Mouse (Mus musculus) lung, postnatal 10 days (tissue): Measurements from ENCODE around the gene Lhx6.
"Not testable (repeated sequence)": the region's sequence is repeated elsewhere in the genome, so short reads cannot be mapped to it uniquely, and the experiment has no call there.

ENCODE experiments used
- DNase-seq: peaks from one replicate; pipeline ENCODE4 v3.0.0; 2021

The Lhx6 gene

DNA sequence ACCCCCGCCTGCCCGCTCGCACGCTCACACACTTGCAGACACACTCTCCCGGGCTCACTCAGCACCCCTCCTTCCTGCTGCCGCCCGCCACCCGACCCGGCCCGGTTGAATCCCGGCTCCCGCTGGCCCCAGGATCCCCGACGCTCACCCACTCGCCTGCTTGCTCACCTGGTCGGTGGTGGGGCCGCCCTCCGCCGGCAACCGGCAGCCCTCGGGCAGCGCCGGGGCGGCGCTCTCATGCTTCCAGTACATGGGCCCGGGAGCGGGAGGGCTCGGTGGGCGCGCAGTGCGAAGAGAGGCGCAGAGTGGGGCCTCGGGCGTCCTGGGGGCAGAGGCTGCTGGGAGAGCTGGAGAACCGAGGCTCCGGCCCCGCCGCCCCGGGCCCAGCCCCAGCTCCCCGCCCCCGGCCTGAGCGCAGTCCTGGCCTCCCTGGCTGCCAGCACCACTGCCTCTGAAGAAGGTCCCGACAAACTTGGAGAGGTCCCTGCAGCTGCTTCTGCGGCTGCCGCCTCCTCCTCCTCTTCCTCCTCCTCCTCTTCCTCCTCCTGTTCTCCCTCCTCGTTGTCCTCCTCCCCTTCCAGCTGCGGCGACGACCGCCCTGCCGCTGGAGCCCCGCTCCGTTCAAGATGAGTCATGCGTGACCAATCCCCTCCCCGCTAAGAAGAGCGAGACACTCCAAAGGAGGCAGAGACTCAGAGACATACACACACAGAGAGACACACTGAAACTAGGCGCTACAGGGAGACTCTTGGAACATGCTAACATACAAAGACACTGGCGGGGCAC, at the start of gene Lhx6:
Gene Lhx6, minus strand, starts transcription at position 453 of the 786 bp plus-strand sequence.
- DNase-seq = peak; percentile 40

DNA sequence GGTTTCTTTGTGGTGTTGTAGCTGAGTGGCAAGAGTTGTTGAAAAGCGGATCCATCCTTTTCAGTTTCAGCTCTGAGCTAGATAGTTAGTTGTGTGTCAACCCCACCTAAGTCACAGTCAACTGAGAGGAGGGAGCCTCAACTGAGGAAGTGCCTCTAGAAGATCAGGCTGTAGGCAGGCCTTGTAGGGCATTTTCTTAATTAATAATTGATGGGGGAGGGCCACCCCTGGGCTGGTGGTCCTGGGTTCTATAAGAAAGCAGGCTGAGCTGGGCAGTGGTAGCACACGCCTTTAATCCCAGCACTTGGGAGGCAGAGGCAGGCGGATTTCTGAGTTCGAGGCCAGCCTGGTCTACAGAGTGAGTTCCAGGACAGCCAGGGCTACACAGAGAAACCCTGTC, 47.2 kb upstream of the Lhx6 start:
- DNase-seq = not testable (repeated sequence)

GRCm38 (mm10) chr2:36148876-36149365, 43.7 kb upstream of the Lhx6 start:
- no peak for DNase-seq

DNA sequence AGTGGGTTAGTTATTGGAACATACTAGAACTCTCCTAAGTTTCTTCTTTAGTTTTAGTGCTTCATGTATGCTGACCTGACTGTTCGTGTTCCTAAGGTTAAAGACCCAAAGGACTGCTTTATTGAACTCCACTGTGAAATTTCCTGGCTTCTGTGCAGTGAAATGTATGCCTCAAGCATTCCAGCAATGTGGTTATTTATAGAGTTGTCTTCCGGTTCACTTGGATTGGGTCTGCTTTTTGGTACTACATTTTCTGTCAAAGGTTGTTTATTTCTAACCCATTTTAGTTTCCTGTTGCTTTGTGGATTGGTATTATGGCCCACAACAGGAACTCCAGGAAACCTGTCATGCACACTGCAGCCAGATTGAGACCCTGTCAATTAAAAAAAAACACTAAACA, 33.9 kb upstream of the Lhx6 start:
- no peak for DNase-seq

DNA sequence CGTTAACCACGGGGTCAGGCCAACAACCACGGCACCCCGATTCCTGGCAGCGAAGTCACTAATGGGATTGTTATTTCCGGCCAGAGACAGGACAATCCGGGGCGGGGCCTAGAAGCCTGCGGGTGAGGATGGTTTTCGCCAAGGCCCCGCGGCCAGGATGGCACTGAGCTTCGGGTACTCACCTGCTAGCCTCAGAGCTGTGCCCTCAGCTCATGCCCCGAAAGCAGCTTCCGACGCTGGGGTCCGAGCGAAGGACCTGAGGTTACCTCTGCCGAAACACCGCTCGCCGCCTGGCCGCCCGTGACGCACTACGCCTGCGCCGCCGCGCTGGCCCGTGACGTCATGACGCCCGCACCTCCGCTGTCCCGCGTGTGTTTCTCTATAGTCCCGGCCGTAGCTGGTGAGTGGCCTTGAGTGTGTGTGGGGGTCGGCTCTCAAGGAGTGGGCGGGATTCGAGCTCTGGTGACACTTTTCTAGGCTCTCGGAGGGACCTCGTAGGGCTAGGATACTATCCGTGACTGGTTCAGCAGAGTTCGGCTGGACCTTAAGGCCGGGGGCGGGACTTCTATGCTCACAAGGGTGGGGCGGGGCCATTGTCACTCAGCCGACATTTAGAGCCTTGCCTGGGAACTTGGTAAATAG, 31.2 kb upstream of the Lhx6 start, which contains the start of the genes Mrrf and Rbm18:
Gene Mrrf, plus strand, starts transcription at position 90 of the 642 bp plus-strand sequence.
Gene Rbm18, minus strand, starts transcription at position 474 of the 642 bp plus-strand sequence.
- peak; percentile 94 for DNase-seq

- no peak for DNase-seq
Observed at GRCm38 (mm10) chr2:36135887-36136286, 30.7 kb upstream of the Lhx6 start.

GRCm38 (mm10) chr2:36129051-36129450, 23.8 kb upstream of the Lhx6 start:
- DNase-seq = no peak

DNA sequence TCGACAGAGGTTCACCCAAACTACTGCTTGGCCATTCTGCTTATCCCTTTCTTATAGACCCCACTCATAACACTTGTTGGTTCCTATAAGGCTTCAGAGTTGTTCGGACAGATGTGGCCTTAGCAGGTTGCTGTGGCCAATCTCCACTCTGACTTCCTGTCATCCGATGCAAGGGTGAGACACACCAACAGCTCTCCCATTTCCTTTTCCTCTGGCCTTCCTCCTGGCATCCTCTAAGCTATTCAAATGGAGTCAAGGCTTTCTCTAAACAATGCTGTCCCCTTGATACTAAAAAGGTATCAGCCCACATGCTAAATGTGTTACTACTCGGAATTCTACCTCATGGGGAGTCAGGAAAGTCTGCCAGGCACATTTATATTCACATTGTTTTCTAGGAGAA, 22.8 kb upstream of the Lhx6 start:
- peak; percentile 27 for DNase-seq

GRCm38 (mm10) chr2:36126795-36127429, 21.7 kb upstream of the Lhx6 start:
- no peak for DNase-seq

DNA sequence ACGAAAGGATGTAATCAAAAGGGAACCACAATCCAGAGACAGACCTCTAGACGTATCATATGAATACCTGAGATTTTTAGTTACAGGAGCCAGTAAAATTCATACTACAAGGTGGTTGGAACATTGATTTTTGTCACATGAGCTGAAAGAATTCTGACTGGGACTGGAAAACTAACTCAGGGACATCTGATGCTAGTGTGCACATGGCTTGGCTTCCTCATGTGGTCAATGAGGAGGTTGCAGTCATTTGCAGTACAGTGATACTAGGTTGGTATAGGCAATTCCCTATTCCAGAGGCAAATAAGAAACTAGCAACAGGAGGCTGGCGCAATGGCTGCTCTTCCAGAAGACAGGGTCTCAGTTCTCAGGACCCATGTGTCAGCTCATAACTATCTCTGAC, 7.4 kb upstream of the Lhx6 start:
- no peak for DNase-seq

GRCm38 (mm10) chr2:36108615-36109014, 3.4 kb upstream of the Lhx6 start:
- no peak for DNase-seq

GRCm38 (mm10) chr2:36104436-36104955, 712 bp downstream of the Lhx6 start:
- no peak for DNase-seq

GRCm38 (mm10) chr2:36103555-36104367, 1.4 kb downstream of the Lhx6 start:
- peak; percentile 27 for DNase-seq

GRCm38 (mm10) chr2:36103069-36103554, 2.1 kb downstream of the Lhx6 start:
- no peak for DNase-seq

- DNase-seq = peak; percentile 20
Observed at GRCm38 (mm10) chr2:36102559-36102946, 2.7 kb downstream of the Lhx6 start.

- no peak for DNase-seq
Observed at GRCm38 (mm10) chr2:36101866-36102558, 3.2 kb downstream of the Lhx6 start.

DNA sequence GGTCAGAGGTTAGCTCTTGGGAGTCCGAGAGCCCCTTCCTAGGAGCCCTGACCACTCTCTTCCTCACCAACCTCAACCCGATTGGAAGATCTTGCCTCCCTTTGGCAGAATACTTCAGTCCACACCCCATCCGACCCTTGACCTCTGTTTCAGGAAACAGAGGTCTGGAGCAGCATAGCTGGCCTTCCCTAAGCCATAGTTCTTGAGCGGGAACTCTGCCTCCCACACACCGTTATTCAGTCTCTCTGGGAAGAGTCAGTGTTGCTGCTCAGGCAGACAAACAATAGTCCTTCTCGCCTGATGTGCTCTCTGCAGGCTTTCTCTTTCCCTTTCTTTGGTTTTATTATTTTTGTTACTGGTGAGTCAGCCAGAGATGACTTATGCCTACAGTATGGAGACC, 5.5 kb downstream of the Lhx6 start:
- DNase-seq = no peak

DNA sequence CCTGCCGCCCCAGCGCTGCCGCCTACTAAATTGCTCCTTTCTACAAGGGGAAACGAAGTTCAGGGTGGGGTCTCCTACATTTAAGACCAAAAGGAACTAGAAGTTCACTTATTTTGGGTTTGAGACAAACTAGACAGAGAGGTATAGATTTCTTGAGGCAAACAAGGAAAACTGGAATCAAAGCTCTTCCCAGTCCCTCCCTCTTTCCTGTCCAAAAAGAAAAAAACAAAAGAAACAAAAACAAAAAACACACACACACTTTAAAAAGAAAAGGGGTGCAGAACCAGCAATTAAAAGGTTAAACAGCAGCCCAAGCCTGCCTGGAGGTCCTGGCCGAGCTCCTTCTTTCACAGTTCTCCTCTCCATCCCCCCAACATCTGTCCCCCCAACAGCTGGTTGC, 7.2 kb downstream of the Lhx6 start:
- no peak for DNase-seq

- no peak for DNase-seq
Observed at GRCm38 (mm10) chr2:36097129-36097815, 7.9 kb downstream of the Lhx6 start.

- no peak for DNase-seq
Observed at GRCm38 (mm10) chr2:36093914-36094475, 11.2 kb downstream of the Lhx6 start.

DNA sequence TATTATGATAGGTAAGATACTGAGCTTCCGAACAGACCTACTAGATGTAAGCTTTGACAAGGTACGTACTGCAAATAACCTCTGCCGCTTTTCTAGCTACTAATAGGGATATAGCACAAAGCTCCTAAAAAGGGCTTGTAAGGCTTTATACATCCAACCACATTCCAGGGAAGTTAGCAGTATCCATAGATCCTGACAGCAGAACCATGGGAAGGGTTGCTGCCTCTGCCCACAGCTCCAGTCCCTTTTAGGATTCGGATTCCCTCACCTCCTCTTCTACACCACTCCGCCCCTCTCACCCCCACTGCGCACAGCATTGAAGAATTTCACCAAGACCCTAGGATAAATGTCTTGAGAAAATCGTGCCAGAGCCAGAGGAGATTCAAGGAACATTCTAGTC, 11.9 kb downstream of the Lhx6 start:
- no peak for DNase-seq
